Mouse (Mus musculus): ENCODE measurements around the gene Irf3. TPM values are rescaled to one million over a fixed set of nuclear protein-coding genes. Genes with fewer than 3 reads are reported as not detected.

Gene Irf3
- polyA plus RNA-seq, 1 experiment, result 277 TPM

DNA sequence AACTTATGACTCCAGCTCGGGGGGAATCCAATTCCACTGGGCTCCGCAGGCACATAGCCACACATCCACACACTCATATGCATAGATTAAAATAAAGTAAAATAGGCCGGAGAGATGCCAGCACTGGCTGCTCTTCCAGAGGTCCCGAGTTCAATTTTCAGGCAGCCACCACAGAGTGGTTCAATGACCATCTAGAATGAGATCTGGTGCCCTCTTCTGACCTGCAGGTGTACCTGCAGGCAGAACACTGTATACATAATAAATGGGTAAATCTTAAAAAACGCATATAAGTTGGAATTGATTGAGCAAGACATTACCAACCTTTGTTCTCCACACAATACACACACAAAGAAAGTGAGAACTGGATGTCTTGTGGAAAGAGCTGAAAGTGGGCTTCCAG is 41.8 kb upstream of the Irf3 start:
- H3K27ac ChIP-seq (ENCODE audit: control insufficient read depth, insufficient read depth, low read length), result no peak overlapping the region
- TF ChIP-seq POLR2A (IDR thresholded peaks at IDR 0.05; ENCODE audit: control insufficient read depth, extremely low read depth, insufficient read depth, low read length, poor library complexity) (no peak), CTCF (IDR thresholded peaks at IDR 0.05; ENCODE audit: borderline replicate concordance, control insufficient read depth, extremely low read depth, insufficient read depth, low read length, poor library complexity) (no peak)
- peak; percentile 32 for DNase-seq
- peaks cover 8% of the 10 kb centered on the region for H3K4me1 ChIP-seq (replicated peaks; ENCODE audit: control insufficient read depth, insufficient read depth, low read length)
- no peaks in the 10 kb centered on the region; the same call in 1 of the 2 replicates for H3K27me3 ChIP-seq (ENCODE audit: control insufficient read depth, insufficient read depth, low read length)
- 44% methylated on average over 5 of the region's 5 CpGs for WGBS
- no peaks in the 10 kb centered on the region for H3K36me3 ChIP-seq (ENCODE audit: control insufficient read depth, insufficient read depth, low read length)
- no peak overlapping the region for H3K4me3 ChIP-seq (ENCODE audit: control insufficient read depth, insufficient read depth, low read length)

DNA sequence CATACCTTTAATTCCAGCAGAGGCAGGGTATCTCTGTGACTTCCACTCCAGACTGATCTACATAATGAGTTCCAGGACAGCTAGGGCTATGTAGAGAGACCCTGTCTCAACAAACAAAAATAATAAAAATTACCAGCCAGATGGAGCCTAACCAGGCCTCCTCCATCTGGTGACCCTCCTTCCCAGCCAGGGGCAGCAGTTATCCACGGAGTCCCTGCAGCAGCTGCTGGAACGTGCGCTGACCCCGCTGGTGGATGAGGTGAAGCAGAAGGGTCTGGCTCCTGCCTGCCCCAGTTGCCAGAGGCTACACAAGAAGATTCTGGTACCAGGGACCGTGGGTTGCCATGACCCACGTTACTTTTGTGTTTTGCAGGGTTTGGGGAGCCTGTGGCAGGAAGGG is 41.2 kb upstream of the Irf3 start:
- H3K4me3 ChIP-seq (ENCODE audit: control insufficient read depth, insufficient read depth, low read length), result no peak overlapping the region
- no peak overlapping the region for H3K27ac ChIP-seq (ENCODE audit: control insufficient read depth, insufficient read depth, low read length)
- no peaks in the 10 kb centered on the region; the same call in 1 of the 2 replicates for H3K27me3 ChIP-seq (ENCODE audit: control insufficient read depth, insufficient read depth, low read length)
- 92% methylated on average over 6 of the region's 6 CpGs for WGBS
- TF ChIP-seq POLR2A (IDR thresholded peaks at IDR 0.05; ENCODE audit: control insufficient read depth, extremely low read depth, insufficient read depth, low read length, poor library complexity), result no peak
- H3K4me1 ChIP-seq (replicated peaks; ENCODE audit: control insufficient read depth, insufficient read depth, low read length), result peaks cover 8% of the 10 kb centered on the region
- no peak for DNase-seq
- H3K36me3 ChIP-seq (ENCODE audit: control insufficient read depth, insufficient read depth, low read length), result no peaks in the 10 kb centered on the region

DNA sequence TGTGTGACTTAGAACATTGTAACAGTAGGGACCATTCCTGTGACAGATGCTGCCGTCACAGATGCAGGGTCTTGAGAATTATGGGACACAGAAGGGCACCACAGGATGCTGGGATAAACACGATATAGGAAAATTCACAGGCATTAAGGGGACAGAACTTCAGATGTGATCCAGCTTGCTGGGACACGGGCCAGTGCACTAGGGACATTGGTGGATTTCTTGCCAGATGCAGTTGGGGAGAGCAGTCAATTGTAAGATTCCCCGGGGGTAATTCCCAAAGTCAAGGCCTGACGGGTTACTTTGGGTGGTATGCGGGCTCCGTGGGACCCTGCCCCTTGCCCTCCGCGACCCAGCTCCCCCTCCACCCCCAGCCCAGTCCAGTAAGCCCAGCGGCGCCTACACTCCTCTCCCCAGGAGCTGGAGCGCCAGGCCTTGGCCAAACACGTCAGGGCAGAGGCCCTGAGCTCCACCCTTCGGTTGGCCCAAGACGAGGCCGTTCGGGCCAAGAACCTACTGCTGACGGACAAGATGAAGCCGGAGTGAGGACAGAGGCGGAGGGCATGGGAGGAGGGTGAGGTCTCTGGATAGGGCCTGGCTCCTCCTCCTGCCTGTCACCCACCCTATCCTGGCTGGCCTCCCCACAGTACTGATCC is 40.1 kb upstream of the Irf3 start:
- no peak overlapping the region for H3K4me3 ChIP-seq (ENCODE audit: control insufficient read depth, insufficient read depth, low read length)
- H3K27me3 ChIP-seq (ENCODE audit: control insufficient read depth, insufficient read depth, low read length), result no peaks in the 10 kb centered on the region; the same call in 1 of the 2 replicates
- TF ChIP-seq CTCF (IDR thresholded peaks at IDR 0.05; ENCODE audit: borderline replicate concordance, control insufficient read depth, extremely low read depth, insufficient read depth, low read length, poor library complexity), result no peak
- no peak for TF ChIP-seq POLR2A (IDR thresholded peaks at IDR 0.05; ENCODE audit: control insufficient read depth, extremely low read depth, insufficient read depth, low read length, poor library complexity)
- no peaks in the 10 kb centered on the region for H3K36me3 ChIP-seq (ENCODE audit: control insufficient read depth, insufficient read depth, low read length)
- 95% methylated on average over 20 of the region's 20 CpGs for WGBS
- H3K4me1 ChIP-seq (replicated peaks; ENCODE audit: control insufficient read depth, insufficient read depth, low read length), result peaks cover 7% of the 10 kb centered on the region
- no peak for DNase-seq
- H3K27ac ChIP-seq (ENCODE audit: control insufficient read depth, insufficient read depth, low read length), result no peak overlapping the region

DNA sequence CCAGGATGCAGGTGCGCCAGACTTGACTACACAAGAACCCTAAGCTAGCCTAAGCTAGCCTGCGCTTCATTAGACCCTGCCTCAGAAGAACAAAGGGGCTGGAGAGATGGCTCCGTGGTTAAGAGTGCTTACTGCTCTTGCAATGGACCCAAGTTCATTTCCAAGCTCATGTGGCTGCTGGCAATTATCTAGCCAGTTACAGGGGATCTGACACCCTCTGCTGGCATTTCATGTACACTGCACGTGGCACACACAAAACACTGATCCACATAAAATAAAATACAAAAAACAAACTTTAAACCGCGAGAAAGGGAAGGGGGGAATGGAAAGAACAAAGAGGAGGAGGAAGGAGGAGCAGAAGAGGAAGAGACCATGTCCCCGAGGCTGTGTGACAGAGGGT is 39.2 kb upstream of the Irf3 start:
- 27% methylated on average over 7 of the region's 7 CpGs for WGBS
- DNase-seq, result peak; percentile 29
- Histone ChIP-seq H3K4me1 (replicated peaks; ENCODE audit: control insufficient read depth, insufficient read depth, low read length) (no peaks in the 10 kb centered on the region), H3K36me3 (ENCODE audit: control insufficient read depth, insufficient read depth, low read length) (no peaks in the 10 kb centered on the region), H3K27me3 (ENCODE audit: control insufficient read depth, insufficient read depth, low read length) (no peaks in the 10 kb centered on the region), H3K4me3 (ENCODE audit: control insufficient read depth, insufficient read depth, low read length) (no peak overlapping the region), H3K27ac (ENCODE audit: control insufficient read depth, insufficient read depth, low read length) (no peak overlapping the region)
- no peak for TF ChIP-seq CTCF (IDR thresholded peaks at IDR 0.05; ENCODE audit: borderline replicate concordance, control insufficient read depth, extremely low read depth, insufficient read depth, low read length, poor library complexity)
- no peak for TF ChIP-seq POLR2A (IDR thresholded peaks at IDR 0.05; ENCODE audit: control insufficient read depth, extremely low read depth, insufficient read depth, low read length, poor library complexity)

DNA sequence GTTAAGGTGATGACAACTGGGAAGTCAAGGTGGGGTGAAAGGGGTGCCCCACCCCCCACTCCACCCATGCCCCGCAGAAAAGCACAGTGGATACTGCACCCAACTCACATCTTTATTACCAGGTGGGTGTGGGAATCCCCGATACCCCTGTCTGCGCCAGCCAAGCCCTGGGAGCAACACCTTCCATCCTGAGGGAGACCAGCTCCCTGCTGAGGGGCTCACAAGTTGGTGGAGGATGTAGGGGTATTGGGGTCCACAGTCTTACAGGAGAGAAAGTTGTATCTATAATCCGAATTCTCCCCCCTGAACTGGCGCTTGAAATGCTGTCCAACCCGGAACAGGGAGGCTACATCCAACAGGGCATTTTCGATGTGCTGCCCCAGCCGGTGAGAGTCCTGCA is 38.2 kb upstream of the Irf3 start:
- Histone ChIP-seq H3K4me3 (ENCODE audit: control insufficient read depth, insufficient read depth, low read length) (no peak overlapping the region), H3K4me1 (replicated peaks; ENCODE audit: control insufficient read depth, insufficient read depth, low read length) (no peaks in the 10 kb centered on the region), H3K36me3 (ENCODE audit: control insufficient read depth, insufficient read depth, low read length) (no peaks in the 10 kb centered on the region), H3K27ac (ENCODE audit: control insufficient read depth, insufficient read depth, low read length) (no peak overlapping the region), H3K27me3 (ENCODE audit: control insufficient read depth, insufficient read depth, low read length) (no peaks in the 10 kb centered on the region)
- 88% methylated on average over 8 of the region's 8 CpGs for WGBS
- DNase-seq, result no peak
- TF ChIP-seq POLR2A (IDR thresholded peaks at IDR 0.05; ENCODE audit: control insufficient read depth, extremely low read depth, insufficient read depth, low read length, poor library complexity) (no peak), CTCF (IDR thresholded peaks at IDR 0.05; ENCODE audit: borderline replicate concordance, control insufficient read depth, extremely low read depth, insufficient read depth, low read length, poor library complexity) (no peak)

DNA sequence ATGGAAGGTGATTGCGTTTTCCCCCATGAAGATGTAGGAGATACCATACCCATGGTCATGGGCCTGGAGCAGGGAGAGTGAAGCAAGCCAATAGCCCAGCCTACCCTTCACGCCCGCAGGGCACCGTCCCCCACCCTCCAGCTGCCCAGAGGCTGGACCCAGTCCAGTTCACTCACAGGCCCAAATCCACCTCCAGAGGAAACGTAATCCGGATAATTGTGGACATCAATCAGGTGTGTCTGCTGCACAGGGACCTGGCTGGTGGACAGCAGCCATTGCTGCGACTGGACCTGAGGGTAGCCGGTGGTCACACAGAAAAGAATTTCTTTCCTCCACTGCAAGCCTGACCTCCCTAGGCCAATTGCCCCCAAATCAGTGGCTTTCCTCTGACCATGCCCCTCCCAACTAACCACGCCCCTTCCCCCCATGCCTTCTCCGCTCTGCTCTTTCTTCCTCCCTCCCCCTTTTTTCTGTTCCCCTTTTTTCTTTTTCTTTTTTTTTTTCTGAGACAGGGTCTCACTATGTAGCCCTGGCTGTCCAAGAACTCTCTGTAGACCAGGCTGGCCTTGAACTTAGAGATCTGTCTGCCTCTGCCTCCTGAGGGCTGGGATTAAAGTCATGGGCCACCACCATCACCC is 37.5 kb upstream of the Irf3 start:
- H3K36me3 ChIP-seq (ENCODE audit: control insufficient read depth, insufficient read depth, low read length), result no peaks in the 10 kb centered on the region
- H3K27ac ChIP-seq (ENCODE audit: control insufficient read depth, insufficient read depth, low read length), result no peak overlapping the region
- no peaks in the 10 kb centered on the region for H3K27me3 ChIP-seq (ENCODE audit: control insufficient read depth, insufficient read depth, low read length)
- TF ChIP-seq POLR2A (IDR thresholded peaks at IDR 0.05; ENCODE audit: control insufficient read depth, extremely low read depth, insufficient read depth, low read length, poor library complexity), result no peak
- no peak for TF ChIP-seq CTCF (IDR thresholded peaks at IDR 0.05; ENCODE audit: borderline replicate concordance, control insufficient read depth, extremely low read depth, insufficient read depth, low read length, poor library complexity)
- H3K4me1 ChIP-seq (replicated peaks; ENCODE audit: control insufficient read depth, insufficient read depth, low read length), result no peaks in the 10 kb centered on the region
- H3K4me3 ChIP-seq (ENCODE audit: control insufficient read depth, insufficient read depth, low read length), result no peak overlapping the region
- no peak for DNase-seq
- 72% methylated on average over 10 of the region's 10 CpGs for WGBS

All from thymus, adult 2 months (tissue).